Mouse (Mus musculus) embryonic facial prominence, embryonic 14.5 days (tissue): ENCODE data around the gene Bsn. TPM values are rescaled to one million over a fixed set of nuclear protein-coding genes. Genes with fewer than 3 reads are reported as not detected.
A peak's percentile ranks its signal among the peaks of the same experiment; 100 is the strongest.
"Not testable (repeated sequence)": the region's sequence is repeated elsewhere in the genome, so short reads cannot be mapped to it uniquely, and the experiment has no call there.

Experiments
- ATAC-seq: fragments of 200-750 bp; cut with Nextera tagmentation; 2 replicates; pipeline ENCODE4 v1.8.0; 2017; ENCODE audit warnings: low read depth, moderate number of reproducible peaks, moderate TSS enrichment
- DNase-seq: peaks from one replicate; pipeline ENCODE4 v3.0.0-alpha.2; 2015; ENCODE audit warnings: low spot score
- H3K27ac ChIP-seq: fragments of 300-500 bp; sonication (generic); replicated peaks from 2 replicates; pipeline ENCODE4 v1.5.1; 2014; ENCODE audit warnings: low read depth, mild to moderate bottlenecking, low read length, moderate library complexity
- H3K27me3 ChIP-seq: fragments of 300-500 bp; sonication (generic); replicated peaks from 2 replicates; pipeline ENCODE4 v1.6.1; 2014; ENCODE audit warnings: low read length; ENCODE audit not compliant: control insufficient read depth, insufficient read depth
- H3K36me3 ChIP-seq: fragments of 300-500 bp; sonication (generic); 2 replicates; pipeline ENCODE4 v1.6.1; 2014; ENCODE audit warnings: low read length, mixed read lengths; ENCODE audit not compliant: control insufficient read depth, insufficient read depth
- H3K4me1 ChIP-seq: fragments of 300-500 bp; sonication (generic); 2 replicates; pipeline ENCODE4 v1.6.1; 2014; ENCODE audit warnings: antibody characterized with exemption, low read length; ENCODE audit not compliant: control insufficient read depth, insufficient read depth
- H3K4me2 ChIP-seq: fragments of 300-500 bp; sonication (generic); 2 replicates; pipeline ENCODE4 v1.6.1; 2014; ENCODE audit warnings: low read depth, mild to moderate bottlenecking, low read length, moderate library complexity, mixed read lengths
- H3K4me3 ChIP-seq: fragments of 300-500 bp; sonication (generic); 2 replicates; pipeline ENCODE4 v1.5.1; 2014; ENCODE audit warnings: low read depth, mild to moderate bottlenecking, low read length
- H3K9ac ChIP-seq: fragments of 300-500 bp; sonication (generic); 2 replicates; pipeline ENCODE4 v1.6.1; 2014; ENCODE audit warnings: low read depth, mild to moderate bottlenecking, low read length, moderate library complexity, mixed read lengths
- H3K9me3 ChIP-seq: fragments of 300-500 bp; sonication (generic); 2 replicates; pipeline ENCODE4 v1.6.1; 2016; ENCODE audit warnings: low read length; ENCODE audit not compliant: control insufficient read depth
- WGBS: fragments of 180-500 bp; shearing (Covaris S2); extraction: QIAGEN DNeasy Blood & Tissue Kit; methylation state at CpG from one replicate; pipeline ENCODE4 v1.1.7; 2014; 5-methylcytosine and 5-hydroxymethylcytosine counted together
- polyA plus RNA-seq: library from polyadenylated mRNA; unstranded; fragments of >200 nt; fragmentation: Nextera tagmentation; extraction: Ambion mirVana; gene quantifications from 2 replicates; pipeline ENCODE4 v1.2.1, GENCODE M21; 2014

Bsn gene
- polyA plus RNA-seq, 1 experiment from 2014 or later = 1.1 TPM

- Histone ChIP-seq H3K4me2 (no peak overlapping the region), H3K27me3 (no peaks in the 10 kb centered on the region), H3K9ac (no peak overlapping the region), H3K4me1 (peaks cover 8% of the 10 kb centered on the region), H3K9me3 (no peaks in the 10 kb centered on the region), H3K36me3 (peaks cover 35% of the 10 kb centered on the region), H3K4me3 (no peak overlapping the region), H3K27ac (no peak overlapping the region)
- no peak for DNase-seq
- 71% methylated on average over 8 of the region's 8 CpGs for WGBS
- no peak for ATAC-seq
Observed at GRCm38 (mm10) chr9:108204884-108205570, 14.8 kb upstream of the Bsn start.

GRCm38 (mm10) chr9:108203015-108203414, 12.8 kb upstream of the Bsn start:
- peaks cover 8% of the 10 kb centered on the region for H3K4me1 ChIP-seq
- 38% methylated on average over 13 of the region's 13 CpGs for WGBS
- H3K27me3 ChIP-seq = no peaks in the 10 kb centered on the region
- no peaks in the 10 kb centered on the region for H3K9me3 ChIP-seq
- H3K27ac ChIP-seq = no peak overlapping the region
- DNase-seq = peak; percentile 81
- ATAC-seq = no peak
- H3K4me3 ChIP-seq = no peak overlapping the region
- no peak overlapping the region for H3K9ac ChIP-seq
- peaks cover 15% of the 10 kb centered on the region for H3K36me3 ChIP-seq
- no peak overlapping the region for H3K4me2 ChIP-seq

DNA sequence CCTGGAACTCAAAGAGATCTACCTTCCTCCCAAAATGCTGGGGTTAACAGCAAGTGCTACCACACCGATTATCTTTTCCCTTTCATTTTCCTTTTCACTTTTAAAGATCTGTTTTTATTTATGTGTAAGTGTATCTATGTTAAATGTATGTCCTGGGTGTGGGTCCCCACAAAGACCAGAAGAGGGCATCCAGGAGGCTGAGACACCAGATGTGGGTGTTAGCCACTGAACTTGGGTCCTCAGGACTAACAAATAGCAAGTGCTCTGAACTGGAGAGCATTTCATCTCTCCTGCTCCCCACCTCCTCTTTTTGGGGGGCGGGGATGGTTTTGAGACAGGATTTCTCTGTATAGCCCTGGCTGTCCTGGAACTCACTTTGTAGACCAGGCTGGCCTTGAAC, 12.0 kb upstream of the Bsn start:
- H3K36me3 ChIP-seq = peaks cover 6% of the 10 kb centered on the region
- H3K4me1 ChIP-seq = peaks cover 13% of the 10 kb centered on the region
- no peak overlapping the region for H3K9ac ChIP-seq
- ATAC-seq (no peak), DNase-seq (no peak)
- H3K27ac ChIP-seq = no peak overlapping the region
- H3K4me3 ChIP-seq = no peak overlapping the region
- no peaks in the 10 kb centered on the region for H3K27me3 ChIP-seq
- H3K4me2 ChIP-seq = no peak overlapping the region
- no peaks in the 10 kb centered on the region for H3K9me3 ChIP-seq
- WGBS = 94% methylated on average over 2 of the region's 2 CpGs

DNA sequence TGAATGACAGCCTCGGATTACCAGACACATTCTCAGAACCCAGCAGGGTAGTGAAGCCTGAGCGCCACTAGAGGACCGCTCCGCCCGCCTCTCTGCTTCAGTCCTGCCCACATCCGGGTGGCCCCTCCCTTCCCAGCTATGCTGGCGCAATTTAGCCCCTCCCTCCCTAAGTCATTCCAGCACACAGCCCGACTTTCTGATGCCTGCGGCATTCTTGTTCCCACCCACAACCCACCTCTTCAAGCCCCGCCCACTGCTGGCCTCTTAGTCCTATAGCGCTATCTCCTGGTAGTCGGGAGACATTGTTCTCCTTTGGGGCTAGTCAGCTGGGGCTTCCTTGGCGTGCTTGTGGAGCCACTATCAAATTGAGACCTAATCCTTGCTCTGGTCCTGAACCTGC, 11.0 kb upstream of the Bsn start:
- no peaks in the 10 kb centered on the region for H3K27me3 ChIP-seq
- DNase-seq (peak; percentile 98), ATAC-seq (peak; percentile 95)
- no peaks in the 10 kb centered on the region for H3K36me3 ChIP-seq
- whole genome bisulfite sequencing = 2% methylated on average over 12 of the region's 13 CpGs
- peak overlapping the region; percentile 51 for H3K4me2 ChIP-seq
- peak overlapping the region; percentile 21 for H3K4me3 ChIP-seq
- peaks cover 19% of the 10 kb centered on the region for H3K4me1 ChIP-seq
- no peak overlapping the region for H3K27ac ChIP-seq
- no peaks in the 10 kb centered on the region for H3K9me3 ChIP-seq
- H3K9ac ChIP-seq = peak overlapping the region; percentile 17; the same call in 1 of the 2 replicates

- Histone ChIP-seq H3K9ac (no peak overlapping the region), H3K9me3 (no peaks in the 10 kb centered on the region), H3K27ac (no peak overlapping the region), H3K27me3 (no peaks in the 10 kb centered on the region), H3K36me3 (no peaks in the 10 kb centered on the region), H3K4me3 (no peak overlapping the region), H3K4me1 (peaks cover 19% of the 10 kb centered on the region), H3K4me2 (no peak overlapping the region)
- ATAC-seq = no peak
- DNase-seq = no peak
- 36% methylated on average over 4 of the region's 4 CpGs for WGBS
Observed at GRCm38 (mm10) chr9:108198621-108199020, 8.4 kb upstream of the Bsn start.

DNA sequence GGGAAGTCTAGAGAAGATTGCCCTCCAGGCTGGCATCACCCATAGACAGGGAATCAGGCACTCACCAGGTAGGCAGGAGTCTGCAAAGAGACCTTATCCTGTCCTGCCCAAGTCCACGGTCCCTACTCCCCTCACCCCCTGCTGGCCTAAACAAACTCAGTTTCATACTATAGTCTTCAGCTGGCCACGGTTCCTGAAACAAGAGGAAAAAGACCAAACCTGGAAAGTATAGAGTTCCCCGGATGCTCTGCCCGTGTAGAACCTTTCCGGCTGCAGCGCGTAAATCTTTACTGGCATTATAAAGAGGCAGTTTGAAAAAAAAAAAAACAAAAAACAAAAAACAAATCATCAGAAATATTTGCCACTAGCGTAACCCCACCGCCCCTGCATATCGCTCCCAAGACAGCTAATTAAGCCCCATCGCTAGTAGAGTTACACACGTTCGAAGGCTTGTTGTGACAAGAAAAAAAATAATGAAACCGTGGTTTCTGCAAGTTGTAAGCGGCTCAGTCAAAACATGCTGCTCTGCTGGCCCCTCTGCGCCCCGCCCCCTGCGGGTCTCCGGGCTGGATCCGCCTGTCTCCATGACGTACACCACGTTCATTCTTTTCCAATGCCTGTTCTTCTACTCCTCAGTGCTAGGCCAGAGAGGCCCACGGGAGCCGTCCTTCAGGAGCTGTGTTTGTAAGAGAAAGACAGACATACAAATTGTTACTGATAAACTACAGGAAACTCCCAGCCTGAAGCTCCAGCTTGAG, 6.9 kb upstream of the Bsn start:
- H3K4me3 ChIP-seq = peak overlapping the region; percentile 22
- H3K27me3 ChIP-seq = no peaks in the 10 kb centered on the region
- ATAC-seq (peak; percentile 66), DNase-seq (peak; percentile 82)
- peak overlapping the region; percentile 47 for H3K4me2 ChIP-seq
- no peaks in the 10 kb centered on the region for H3K36me3 ChIP-seq
- peaks cover 19% of the 10 kb centered on the region for H3K4me1 ChIP-seq
- 21% methylated on average over 24 of the region's 24 CpGs for WGBS
- H3K27ac ChIP-seq = peak overlapping the region; percentile 44
- no peaks in the 10 kb centered on the region for H3K9me3 ChIP-seq
- H3K9ac ChIP-seq = 0 out of 2 replicates have a peak overlapping the region, but pooled peaks have one; percentile 9

DNA sequence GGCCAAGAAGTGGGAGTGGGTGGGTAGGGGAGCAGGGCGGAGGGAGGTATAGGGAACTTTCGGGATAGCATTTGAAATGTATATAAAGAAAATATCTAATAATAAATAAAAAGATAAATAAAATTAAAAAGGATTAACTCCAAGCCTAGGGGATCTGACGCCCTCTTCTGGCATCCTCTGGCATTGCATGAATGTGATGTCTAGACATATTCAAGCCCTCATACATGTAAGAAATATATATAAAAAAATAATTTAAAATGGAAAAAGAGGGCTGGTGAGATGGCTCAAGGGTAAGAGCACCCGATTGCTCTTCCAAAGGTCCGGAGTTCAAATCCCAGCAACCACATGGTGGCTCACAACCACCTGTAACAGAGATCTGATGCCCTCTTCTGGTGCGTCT, 6.0 kb upstream of the Bsn start:
- not testable (repeated sequence) for H3K4me2 ChIP-seq, H3K9me3 ChIP-seq, DNase-seq, ATAC-seq, H3K9ac ChIP-seq, H3K4me3 ChIP-seq, H3K36me3 ChIP-seq, H3K27me3 ChIP-seq, H3K27ac ChIP-seq
- H3K4me1 ChIP-seq = peaks cover 19% of the 10 kb centered on the region
- 66% methylated on average over 6 of the region's 6 CpGs for WGBS

DNA sequence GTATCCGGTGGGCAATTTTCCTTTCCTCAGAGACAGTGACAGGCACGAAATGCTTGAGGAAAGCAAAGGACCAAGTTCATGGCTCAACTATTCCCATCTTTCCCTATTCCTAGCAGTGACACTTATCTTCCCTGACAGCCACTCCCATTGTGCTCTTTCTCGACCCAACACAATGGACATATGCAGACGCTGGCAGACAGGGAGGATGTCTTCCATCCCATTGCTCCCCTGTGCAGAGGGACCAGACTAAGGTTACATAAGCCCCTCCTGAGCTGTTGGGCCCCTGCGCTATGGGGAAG, 747 bp downstream of the Bsn start:
- no peak overlapping the region for H3K27ac ChIP-seq

More for the DNA sequence above, 747 bp downstream of the Bsn start:
- peak overlapping the region; percentile 61 for H3K4me3 ChIP-seq
- ATAC-seq (no peak), DNase-seq (no peak)
- WGBS = 41% methylated on average over 5 of the region's 5 CpGs
- peak overlapping the region; percentile 89 for H3K4me2 ChIP-seq
- no peaks in the 10 kb centered on the region for H3K4me1 ChIP-seq
- H3K9ac ChIP-seq = peak overlapping the region; percentile 55; the same call in 1 of the 2 replicates
- peaks cover 14% of the 10 kb centered on the region for H3K27me3 ChIP-seq
- no peaks in the 10 kb centered on the region for H3K36me3 ChIP-seq
- H3K9me3 ChIP-seq = no peaks in the 10 kb centered on the region
